Mouse (Mus musculus): Measurements from ENCODE around the gene Mtmr3.

- TF ChIP-seq CTCF (conservative IDR thresholded peaks at IDR 0.05 in 1 of 2, IDR thresholded peaks at IDR 0.05 in 1 of 2; ENCODE audit: low read depth in 2 of 2, low read length in 2 of 2) = no peak
- no peak for TF ChIP-seq E2F4 (IDR thresholded peaks at IDR 0.05; ENCODE audit: insufficient replicate concordance, low read depth, low read length)
- TF ChIP-seq POLR2A (IDR thresholded peaks at IDR 0.05; ENCODE audit: low read depth, low read length) = no peak
- no peak for TF ChIP-seq MAX (IDR thresholded peaks at IDR 0.05; ENCODE audit: low read length)
- TF ChIP-seq EP300 (IDR thresholded peaks at IDR 0.05; ENCODE audit: low read length) = no peak
- no peak for TF ChIP-seq TBP (conservative IDR thresholded peaks at IDR 0.05; ENCODE audit: low read depth, low read length)
- no peak for TF ChIP-seq RCOR1 (conservative IDR thresholded peaks at IDR 0.05; ENCODE audit: low read depth, low read length)
- no peak for TF ChIP-seq ZC3H11A (IDR thresholded peaks at IDR 0.05; ENCODE audit: low read depth, low read length)
- no peak for TF ChIP-seq POLR2AphosphoS2 (IDR thresholded peaks at IDR 0.05; ENCODE audit: low read depth, low read length)
- no peak for TF ChIP-seq CHD2 (IDR thresholded peaks at IDR 0.05; ENCODE audit: low read length)
- no peak for TF ChIP-seq MXI1 (IDR thresholded peaks at IDR 0.05; ENCODE audit: low read depth, low read length)
- TF ChIP-seq USF2 (conservative IDR thresholded peaks at IDR 0.05; ENCODE audit: low read depth, low read length) = no peak
- no peak for TF ChIP-seq RAD21 (IDR thresholded peaks at IDR 0.05; ENCODE audit: low read depth, low read length)
- TF ChIP-seq USF1 (IDR thresholded peaks at IDR 0.05; ENCODE audit: low read depth, low read length) = no peak
Observed at GRCm38 (mm10) chr11:4545976-4546375, 48.7 kb downstream of the Mtmr3 start.

Data from CH12.LX (cell line).